Mouse (Mus musculus) lung, adult 2 months (tissue): Measurements from ENCODE around the gene Rps16.

Experiments used
- CTCF ChIP-seq: fragments of 200-500 bp; IDR thresholded peaks from 2 replicates; pipeline ENCODE4 v1.5.1; 2011; ENCODE audit warnings: mild to moderate bottlenecking, low read length, control low read depth; ENCODE audit not compliant: insufficient read depth
- POLR2A ChIP-seq: fragments of 200-500 bp; IDR thresholded peaks from 2 replicates; pipeline ENCODE4 v1.6.1; 2011; ENCODE audit warnings: low read depth, mild to moderate bottlenecking, control low read depth, low read length, borderline replicate concordance; ENCODE audit errors: extremely low read depth

- TF ChIP-seq CTCF (no peak), POLR2A (no peak)
Measured at GRCm38 (mm10) chr7:28354113-28354581, 3.7 kb downstream of the Rps16 start.
